16 mouse cellular contexts compared by ENCODE assay signal in the genomic region with DNA sequence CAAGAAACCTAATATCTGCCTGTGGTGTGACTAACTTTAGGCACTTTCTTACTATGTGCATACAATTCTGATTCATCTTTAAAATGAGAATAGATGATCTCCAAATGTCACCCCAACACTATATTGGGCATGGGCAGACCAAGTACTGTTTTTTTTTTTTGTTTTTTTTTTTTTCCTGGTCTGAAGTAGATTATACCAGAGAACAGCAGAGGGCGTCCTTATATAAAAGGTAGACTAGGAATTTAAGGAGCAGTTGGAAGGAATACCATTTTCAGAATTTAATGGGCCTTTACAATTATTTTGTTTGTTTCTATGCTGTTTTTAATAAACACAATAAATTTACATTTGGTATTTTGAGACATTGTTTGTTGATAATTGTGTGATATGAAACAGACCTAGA.
DNase-seq lines count a peak whose midpoint lies in the region; ATAC-seq and TF ChIP-seq lines count a peak whose summit lies in the region.
"Had no signal": no experiment of that assay in that cellular context is flagged by ENCODE, and none has a peak within 500 bp of the region (broad histone marks: within the 10 kb centered on the region; RNA-seq: fewer than 3 reads in every experiment).

No protein-coding gene starts in this region.

- H3K9ac ChIP-seq in kidney, postnatal 0 days (ENCODE audit: low read depth, low read length) = no peak overlapping the region
- H3K9ac ChIP-seq: hindbrain, embryonic 15.5 days; liver, embryonic 15.5 days; neural tube, embryonic 13.5 days had no signal

- no peak for ATAC-seq in kidney, postnatal 0 days (replicated peaks; ENCODE audit: low FRiP score, low read depth)
- no peak for ATAC-seq in activated CD4-positive, CD25-positive, alpha-beta regulatory T cell, adult 4 months

- peak; percentile 57 for DNase-seq in kidney, postnatal 0 days (ENCODE audit: low spot score)
- DNase-seq in kidney, adult 18-20 months = no peak
- DNase-seq in retina, embryonic 14.5 days (ENCODE audit: low spot score) = peak; percentile 10
- no peak for DNase-seq in retina, postnatal 1 day
- peak; percentile 7 for DNase-seq in ZHBTc4 (ENCODE audit: low read depth, low spot score)
- DNase-seq in cerebellum, postnatal 4 days (ENCODE audit: low spot score in 2 of 2) = no peak
- DNase-seq: adrenal gland, postnatal 14 days; cerebellum, adult 9-10 months; kidney, adult 8-10 months; kidney, postnatal 4 days; layer of hippocampus, postnatal 36 days had no signal

- H3K36me3 ChIP-seq in kidney, postnatal 0 days (ENCODE audit: insufficient read depth, low read length) = no peaks in the 10 kb centered on the region
- H3K36me3 ChIP-seq: hindbrain, embryonic 15.5 days; liver, embryonic 15.5 days; neural tube, embryonic 13.5 days had no signal

- H3K9me3 ChIP-seq in kidney, postnatal 0 days (replicated peaks; ENCODE audit: low read length) = no peaks in the 10 kb centered on the region
- H3K9me3 ChIP-seq: hindbrain, embryonic 15.5 days; liver, embryonic 15.5 days; neural tube, embryonic 13.5 days had no signal

- WGBS in kidney, postnatal 0 days = 11% methylated on average over 1 of the region's 1 CpGs

- no peaks in the 10 kb centered on the region for H3K4me1 ChIP-seq in kidney, postnatal 0 days (replicated peaks; ENCODE audit: insufficient read depth, low read length)
- H3K4me1 ChIP-seq: hindbrain, embryonic 15.5 days; liver, embryonic 15.5 days; neural tube, embryonic 13.5 days had no signal

- no peak overlapping the region for H3K27ac ChIP-seq in kidney, postnatal 0 days
- H3K27ac ChIP-seq: hindbrain, embryonic 15.5 days; liver, embryonic 15.5 days; macrophage; neural tube, embryonic 13.5 days had no signal

- H3K4me2 ChIP-seq in kidney, postnatal 0 days (ENCODE audit: low read length) = no peak overlapping the region
- H3K4me2 ChIP-seq: hindbrain, embryonic 15.5 days; liver, embryonic 15.5 days; neural tube, embryonic 13.5 days had no signal

- 0 out of 2 replicates have a peak, but pooled peaks have one; percentile 39 for TF ChIP-seq CTCF in kidney, postnatal 0 days (IDR thresholded peaks at IDR 0.05; ENCODE audit: low read depth)

- H3K27me3 ChIP-seq in kidney, postnatal 0 days (ENCODE audit: insufficient read depth, low read length) = no peaks in the 10 kb centered on the region
- H3K27me3 ChIP-seq: hindbrain, embryonic 15.5 days; liver, embryonic 15.5 days; neural tube, embryonic 13.5 days had no signal

- H3K4me3 ChIP-seq in kidney, postnatal 0 days (replicated peaks; ENCODE audit: low read depth, low read length) = no peak overlapping the region
- H3K4me3 ChIP-seq: hindbrain, embryonic 15.5 days; liver, embryonic 15.5 days; neural tube, embryonic 13.5 days had no signal

Comparison
In these comparisons a context has a peak if more than half of its experiments do, and no peak if none do; other contexts are left out.
1. DNase-seq: peak in kidney, postnatal 0 days (single experiment), retina, embryonic 14.5 days (single experiment) and ZHBTc4 (single experiment); none in kidney, adult 18-20 months (single experiment), retina, postnatal 1 day (single experiment) and cerebellum, postnatal 4 days (0 of 2).